Mouse (Mus musculus) cerebellum, postnatal 25 days (tissue): ENCODE results near the gene Rbks.

Experiments used
- DNase-seq, 2 experiments: peaks; one replicate each; pipeline ENCODE4 v3.0.0; 2021; ENCODE audit warnings: mixed read lengths in 2 of 2

Gene Rbks

DNA sequence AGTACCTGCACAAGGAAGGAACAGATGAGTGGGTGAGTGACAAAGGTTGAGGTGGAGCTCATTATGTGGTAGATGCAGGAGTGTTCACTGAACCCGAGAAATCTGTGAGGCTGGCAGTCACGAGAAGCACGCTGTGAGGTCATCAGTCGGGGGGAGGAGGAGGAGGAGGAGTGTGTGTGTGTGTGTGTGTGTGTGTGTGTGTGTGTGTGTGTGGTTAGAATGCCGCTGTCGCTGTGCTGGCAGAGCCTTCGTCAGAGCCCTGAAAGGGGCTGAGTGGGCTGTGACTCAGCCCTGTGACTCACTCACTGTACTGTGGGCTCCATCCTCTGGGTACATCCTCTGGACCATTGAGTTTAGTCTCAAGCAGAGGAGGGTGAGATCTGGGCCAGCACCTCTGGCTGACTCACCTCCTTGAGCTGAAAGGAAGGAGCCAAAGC lies 120.9 kb downstream of the Rbks start:
- no peak for DNase-seq
